Mouse (Mus musculus) v-Abl transformed pro-B cells (cell line): ENCODE measurements around the gene Umod.

Experiments
- in situ Hi-C, 2 experiments: fragments of 400-800 bp; cut with MboI; formaldehyde crosslinking; loops; one replicate each; pipeline ENCODE4 v1.15.1; 2025; ENCODE audit not compliant: unreplicated experiment in 2 of 2

Umod gene

DNA sequence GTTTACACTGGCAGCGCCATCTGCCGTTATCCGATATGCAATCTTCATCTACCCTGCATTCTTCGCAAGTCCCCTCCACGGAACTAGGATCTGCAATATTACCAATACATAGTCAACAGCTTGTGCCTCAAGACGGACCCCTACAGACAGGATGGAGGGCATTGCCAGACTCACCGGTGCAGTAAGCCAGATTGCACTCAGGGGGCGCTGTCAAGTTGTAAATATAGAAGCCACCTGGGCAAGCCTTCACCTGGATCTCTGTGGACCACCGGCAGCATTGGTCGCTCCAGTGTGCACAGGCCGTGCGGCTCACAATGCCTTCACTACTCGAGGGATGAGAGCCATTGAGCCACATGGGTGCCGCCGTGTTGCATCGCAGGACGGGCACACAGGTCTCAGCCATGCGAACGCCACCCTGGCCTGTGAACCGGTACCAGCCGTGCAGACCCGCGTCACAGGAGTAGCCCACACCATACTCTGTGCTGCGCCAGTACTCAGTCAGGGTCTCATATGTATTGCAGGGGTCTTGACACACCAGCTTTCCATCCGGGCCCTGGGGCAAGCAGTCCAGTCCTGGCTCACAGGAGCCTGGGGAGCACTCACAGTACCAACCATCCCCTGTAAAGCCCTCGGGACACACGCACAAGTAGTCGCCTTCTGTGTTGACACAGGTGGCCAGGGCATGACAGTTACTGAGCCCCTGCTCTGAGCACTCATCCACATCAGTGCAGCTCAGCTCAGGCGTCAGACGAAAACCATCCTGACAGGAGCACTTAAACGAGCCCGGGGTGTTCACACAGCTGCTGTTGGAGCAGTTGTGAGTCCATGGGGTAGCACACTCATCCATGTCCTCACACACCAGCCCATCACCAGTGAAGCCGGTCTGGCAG, 2.3 kb downstream of the Umod start:
- in situ Hi-C loops = loop anchor here (10.0 to 25.0 kb wide), 7 partner anchors 882 to 1989 kb away; partner anchors contain the start of genes Coq7 (in 1 of the 2), Rps15a (in 1 of the 2), Smg1 (in 1 of the 2) and Tmc5 (in 1 of the 2)

DNA sequence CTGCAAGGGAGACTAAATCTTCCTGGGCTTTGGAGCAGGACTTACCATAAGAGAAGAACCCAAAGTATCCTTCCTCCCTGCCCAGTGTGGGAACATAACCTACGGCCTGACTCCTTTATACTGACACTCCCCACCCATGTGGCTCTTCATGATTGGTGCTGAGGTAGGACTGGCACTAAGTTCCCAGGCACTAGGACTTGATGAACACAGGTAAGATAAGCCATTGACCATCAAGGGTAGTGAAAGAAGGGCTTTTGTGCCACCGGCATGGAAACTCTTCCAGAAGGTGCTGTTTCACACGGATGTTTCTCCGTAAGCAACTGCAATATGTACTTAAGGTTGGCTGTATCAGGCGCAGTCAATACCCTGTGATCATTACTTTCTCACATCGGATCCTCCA, 19.9 kb downstream of the Umod start, which contains the start of gene Gp2:
Gene Gp2 (minus strand): TSS at position 101 of the 400 bp plus-strand sequence.
- in situ Hi-C loops = loop anchor here (10.0 to 25.0 kb wide), 2 partner anchors 56 to 697 kb away; partner anchors contain the start of gene Acsm5 (in 1 of the 2)

DNA sequence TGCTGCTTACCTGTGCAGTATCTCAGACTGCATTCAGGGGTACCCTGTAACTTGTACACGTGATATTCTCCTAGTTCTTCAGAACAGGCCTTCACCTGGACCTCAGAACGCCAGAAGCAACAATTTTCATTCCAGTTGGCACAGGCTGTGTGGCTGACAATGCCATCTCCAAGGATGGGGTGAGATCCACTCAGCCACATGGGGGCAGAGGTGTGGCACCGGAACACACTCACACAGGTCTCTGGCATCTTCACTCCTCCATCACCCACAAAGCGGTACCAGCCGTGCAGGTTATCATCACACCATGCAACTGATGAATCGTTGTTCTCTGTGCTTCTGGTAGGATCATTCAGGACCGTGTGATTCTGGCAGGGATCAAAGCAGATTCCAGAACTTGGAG, 24.9 kb downstream of the Umod start:
- in situ Hi-C loops = loop anchor here (10.0 to 25.0 kb wide), 2 partner anchors 61 to 692 kb away; partner anchors contain the start of gene Acsm5 (in 1 of the 2)

DNA sequence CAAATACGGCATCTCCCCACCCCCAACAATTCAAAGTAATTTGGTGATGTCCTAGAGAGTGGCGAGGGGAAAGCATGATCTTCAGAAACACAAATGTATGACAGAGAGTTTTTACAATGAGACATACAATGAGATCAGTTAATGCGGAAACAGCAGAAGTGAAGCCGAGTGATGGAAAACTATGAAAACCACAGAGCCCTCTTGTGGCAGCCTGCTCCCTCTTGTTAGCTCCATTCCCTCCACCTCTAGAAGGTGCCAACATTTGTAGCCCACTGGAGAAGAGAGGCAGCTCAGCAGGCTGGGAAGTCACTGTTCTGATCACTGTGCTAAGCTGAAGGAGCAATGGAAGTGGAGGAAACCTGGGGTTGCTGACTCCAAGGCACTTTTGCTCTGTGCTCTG, 35.2 kb downstream of the Umod start:
- in situ Hi-C loops = loop anchor here in 1 of 2 experiments (10.0 kb wide), 1 partner anchor 71 kb away; the partner anchor contains the start of gene Acsm5

DNA sequence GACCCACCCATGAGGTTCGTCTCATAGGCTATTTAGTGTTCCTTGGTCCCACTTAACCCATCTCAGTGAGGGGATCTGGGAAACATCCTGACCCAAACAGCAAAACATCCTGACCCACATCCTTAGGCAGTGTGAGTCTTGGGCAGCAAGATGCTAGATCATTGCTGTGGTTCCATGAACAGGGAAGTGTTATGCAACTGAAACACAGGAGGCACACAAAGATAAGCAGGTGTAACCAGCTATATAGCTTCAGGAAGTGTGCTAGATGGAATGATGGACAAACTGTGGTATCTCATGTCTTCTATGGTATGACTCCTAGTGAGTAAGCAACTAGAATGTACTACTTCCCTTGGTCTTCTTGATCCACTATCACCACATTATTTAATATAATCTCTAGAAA, 37.1 kb downstream of the Umod start:
- in situ Hi-C loops = loop anchor here in 1 of 2 experiments (10.0 kb wide), 1 partner anchor 73 kb away; the partner anchor contains the start of gene Acsm5

DNA sequence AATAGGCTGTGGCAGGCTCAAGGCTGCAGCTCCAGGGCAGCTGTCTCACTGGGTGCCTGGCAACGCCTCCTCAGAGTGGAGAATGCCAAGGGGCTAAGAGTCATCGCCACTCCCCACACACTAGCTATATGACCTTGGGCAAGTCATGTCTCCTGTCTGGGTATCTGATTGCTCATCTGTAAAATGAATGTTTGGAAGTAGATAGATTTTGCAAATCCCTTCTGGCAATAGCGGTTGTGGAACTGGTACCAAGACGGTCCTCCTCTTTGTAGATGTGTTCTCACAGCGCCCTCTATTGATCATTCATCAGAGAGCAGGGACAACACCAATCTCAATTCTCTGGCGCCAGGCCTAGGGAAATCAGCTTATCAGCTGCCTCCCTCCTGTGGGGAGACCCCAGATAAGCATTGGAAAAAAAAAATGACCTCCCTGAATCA, 51.9 kb downstream of the Umod start:
- in situ Hi-C loops = loop anchor here (5.0 to 10.0 kb wide), 3 partner anchors 88 to 405 kb away; partner anchors contain the start of genes Gpr139 (in 2 of the 2) and Acsm5 (in 1 of the 2)

DNA sequence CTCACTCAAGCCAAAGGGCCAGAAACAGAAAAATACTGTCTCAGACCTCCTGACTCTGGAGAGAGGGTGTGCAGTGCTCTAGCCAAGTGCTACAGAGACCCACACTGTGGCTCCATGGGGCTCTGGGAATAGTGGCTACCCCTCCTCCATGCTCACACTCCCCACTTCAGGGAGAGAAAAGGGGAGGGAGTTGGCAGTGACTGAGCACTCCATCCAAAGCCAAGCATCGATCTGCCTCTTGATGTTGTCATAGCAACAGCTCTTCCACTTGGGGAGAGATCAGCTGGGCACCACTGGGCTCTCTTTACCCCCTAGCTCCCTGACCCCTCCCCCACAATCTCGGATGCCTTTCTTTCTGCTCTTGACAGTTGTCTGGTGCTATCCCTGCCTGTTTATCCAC, 58.4 kb downstream of the Umod start:
- in situ Hi-C loops = loop anchor here (10.0 kb wide), 2 partner anchors 94 to 236 kb away; partner anchors contain the start of genes Gpr139 (in 2 of the 2) and Acsm5 (in 1 of the 2)

DNA sequence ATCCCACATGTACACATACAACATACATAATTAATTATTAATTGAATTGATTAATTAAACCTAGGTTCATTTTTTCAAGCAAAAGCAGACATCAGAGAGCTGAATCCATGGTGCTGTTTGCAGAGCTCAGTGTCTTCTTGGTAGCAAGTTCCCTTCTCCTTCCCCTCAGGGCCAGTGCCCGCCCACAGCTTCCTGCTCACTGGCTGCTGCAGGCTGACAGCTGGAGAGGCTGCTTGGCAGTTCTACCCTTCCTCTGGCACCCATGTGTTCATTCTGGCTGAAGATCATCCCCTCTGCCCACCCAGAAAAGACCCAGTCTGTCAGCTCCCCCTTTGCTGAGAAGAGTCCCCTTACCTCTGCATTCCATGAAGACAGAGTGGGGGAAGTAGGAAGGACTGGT, 60.6 kb downstream of the Umod start:
- in situ Hi-C loops = no loop called here
